Mouse (Mus musculus) megakaryocyte-erythroid progenitor cell, adult 5 weeks (primary cell): ENCODE data around the gene Spata2. TPM values are rescaled to one million over a fixed set of nuclear protein-coding genes. Genes with fewer than 3 reads are reported as not detected.

Experiments used
- polyA plus RNA-seq: library from polyadenylated mRNA; stranded (reverse); fragments of >175 nt; gene quantifications from 2 replicates; pipeline ENCODE4 v1.2.3, GENCODE M21; 2012

Gene Spata2
- polyA plus RNA-seq: 46.4 and 56.2 TPM in 2 replicates

GRCm38 (mm10) chr2:167492713-167493636 is at the start of gene Spata2:
Gene Spata2 (minus strand): TSS chr2:167492887.

GRCm38 (mm10) chr2:167537476-167538297 is 45.0 kb upstream of the Spata2 start, which contains the start of gene Snai1:
Gene Snai1 (plus strand): TSS chr2:167538195.

GRCm38 (mm10) chr2:167491757-167492708 is 654 bp downstream of the Spata2 start, which contains the start of gene Rnf114:
Gene Rnf114 (plus strand): TSS chr2:167492645.

Other genes starting within 250 kb of the Spata2 start
- 8.0 and 9.7 TPM in 2 replicates for gene B4galt5, start 143.7 kb downstream of the Spata2 start, polyA plus RNA-seq
- 10.5 and 13.4 TPM in 2 replicates for gene Slc9a8, start 71.2 kb downstream of the Spata2 start, polyA plus RNA-seq
- 35.7 and 36.5 TPM in 2 replicates for gene Rnf114, start 242 bp downstream of the Spata2 start, polyA plus RNA-seq
- gene Snai1, start 45.3 kb upstream of the Spata2 start, polyA plus RNA-seq: 3.1 and 3.5 TPM in 2 replicates
- gene Ube2v1, start 139.2 kb upstream of the Spata2 start, polyA plus RNA-seq: 152 and 167 TPM in 2 replicates
- 0.09 TPM in 1 of 2 replicates, not detected in the other for gene Gm20431, start 168.6 kb upstream of the Spata2 start, polyA plus RNA-seq
- gene Cebpb, start 196.0 kb upstream of the Spata2 start, polyA plus RNA-seq: 154 and 281 TPM in 2 replicates
- 84.6 and 92.8 TPM in 2 replicates for gene Tmem189, start 196.9 kb upstream of the Spata2 start, polyA plus RNA-seq